Mouse (Mus musculus): ENCODE measurements at regions not wholly inside any gene's neighbourhood (a gene's known extent, or its start where the extent isn't known, plus 50 kb on each side); places are given as distances from the start of the nearest gene placed in this dataset.
A peak's percentile ranks its signal among the peaks of the same experiment; 100 is the strongest.

- TF ChIP-seq CTCF (IDR thresholded peaks at IDR 0.05) = no peak
- no peak overlapping the region for H3K27ac ChIP-seq
- no peak for DNase-seq (ENCODE audit: extremely low spot score in 1 of 2, low spot score in 2 of 2)
- H3K4me3 ChIP-seq = no peak overlapping the region
- intact Hi-C loops (cut with DNase I) = no loop called here
Measured at GRCm38 (mm10) chr8:57705957-57706356, 53.1 kb upstream of the Galnt7 start.

GRCm38 (mm10) chr8:57704161-57704560, 51.3 kb upstream of the Galnt7 start:
- intact Hi-C loops (cut with DNase I) = no loop called here
- no peak for DNase-seq (ENCODE audit: extremely low spot score in 1 of 2, low spot score in 2 of 2)
- Histone ChIP-seq H3K27ac (no peak overlapping the region), H3K4me3 (no peak overlapping the region)
- TF ChIP-seq CTCF (IDR thresholded peaks at IDR 0.05) = no peak

DNA sequence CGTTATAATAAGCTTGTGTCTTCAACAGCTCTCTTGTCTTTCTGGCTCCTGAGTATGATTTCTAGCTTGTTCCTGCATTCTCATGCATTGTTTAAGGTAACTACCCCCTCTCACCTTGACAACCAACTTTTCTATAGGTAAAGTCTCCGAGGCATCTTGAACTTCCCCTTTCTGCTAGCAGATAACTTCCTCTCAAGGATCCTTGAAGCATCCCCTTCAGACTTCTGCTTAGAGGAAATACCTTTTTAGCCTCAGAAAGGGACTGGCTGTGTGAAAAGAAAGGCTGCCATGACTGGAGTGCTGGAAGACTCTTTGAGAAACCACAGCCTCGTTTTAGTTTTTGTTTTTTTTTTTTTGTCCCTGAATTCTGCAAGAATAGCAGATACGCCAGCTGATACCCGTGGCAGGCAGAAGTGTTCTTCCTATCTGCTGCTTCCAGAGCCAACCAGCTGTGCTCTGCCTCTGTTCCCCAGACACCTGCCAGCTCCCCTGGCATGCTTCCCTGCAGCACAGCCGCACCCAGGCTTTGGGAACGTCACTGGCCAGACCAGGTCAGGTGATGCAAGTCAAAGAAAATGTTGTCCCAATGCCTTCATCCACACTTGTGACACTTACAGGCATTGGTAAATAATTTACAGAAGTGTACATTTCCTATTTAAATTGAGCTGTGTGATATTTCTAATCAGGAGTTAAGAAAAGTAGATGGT, 49.7 kb upstream of the Galnt7 start:
- Histone ChIP-seq H3K27ac (no peak overlapping the region), H3K4me3 (no peak overlapping the region)
- intact Hi-C loops (cut with DNase I) = no loop called here
- peak in 1 of 2 experiments; percentile 12 for DNase-seq (ENCODE audit: extremely low spot score in 1 of 2, low spot score in 2 of 2)
- no peak for TF ChIP-seq CTCF (IDR thresholded peaks at IDR 0.05)
